Mouse (Mus musculus) megakaryocyte progenitor cell, adult 5-6 weeks (primary cell): ENCODE measurements around the gene Hmga2. TPM values are rescaled to one million over a fixed set of nuclear protein-coding genes. Genes with fewer than 3 reads are reported as not detected.

Source experiments
- ATAC-seq: replicated peaks from 2 replicates; pipeline ENCODE4 v1.8.0; 2016; ENCODE audit warnings: mild to moderate bottlenecking, moderate TSS enrichment, inconsistent platforms; ENCODE audit not compliant: poor library complexity
- total RNA-seq, 2 experiments: library from RNA; stranded (forward) in 1 of 2; stranded (reverse) in 1 of 2; fragments of 157-497, 149-512 nt in 1 of 2; fragments of 200-1000 nt in 1 of 2; gene quantifications; 2 replicates each; pipeline versions ENCODE4 v1.2.3 to v1.2.4; 2015 to 2017

The Hmga2 gene
- 2.9 and 4.3 TPM in 2 replicates for total RNA-seq (2015)
- total RNA-seq (2017) = 0.50 and 1.4 TPM in 2 replicates

DNA sequence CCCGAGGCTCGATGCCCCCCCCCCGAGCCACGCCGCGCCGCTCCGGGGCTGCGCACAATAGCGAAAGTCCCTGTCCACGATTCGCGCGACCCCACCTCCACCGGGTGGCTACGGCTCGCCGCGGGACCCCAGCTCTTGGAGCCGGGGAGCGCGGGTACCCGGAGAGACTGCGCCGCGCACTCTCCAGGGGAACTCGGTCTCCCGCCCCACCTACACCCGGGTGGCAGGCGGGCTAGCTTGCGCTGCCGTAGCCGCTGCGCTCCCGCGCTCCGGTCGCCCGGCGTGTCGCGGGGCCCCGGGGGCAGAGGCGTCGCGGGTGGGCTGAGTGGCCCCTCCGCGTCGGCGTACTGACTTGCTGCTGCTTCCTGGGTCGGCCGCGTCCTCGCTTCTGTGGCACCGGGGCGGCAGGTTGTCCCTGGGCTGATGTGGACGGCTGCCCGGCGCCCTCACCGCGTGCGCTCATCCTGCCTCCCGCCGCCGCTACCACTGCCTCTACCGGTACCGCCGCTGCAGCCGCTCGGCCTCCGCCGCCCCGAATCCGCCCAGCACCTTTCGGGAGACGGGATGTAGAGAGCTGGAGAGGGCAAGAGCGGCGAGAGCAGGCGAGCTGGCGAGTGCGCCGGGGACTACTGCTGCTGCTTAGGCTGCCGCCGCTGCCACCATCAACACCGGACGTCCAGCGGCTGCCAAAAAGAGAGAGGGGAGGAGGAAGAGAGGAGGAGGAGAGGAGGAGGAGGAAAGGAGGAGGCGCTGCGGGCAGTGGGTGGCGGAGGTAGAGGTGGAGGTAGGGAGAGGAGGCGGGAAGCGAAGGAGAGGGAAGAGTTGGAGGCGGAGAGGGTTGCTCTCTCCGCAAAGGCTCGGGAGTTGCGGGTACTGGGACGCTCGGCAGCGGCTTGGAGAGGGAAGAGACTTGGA, at the start of gene Hmga2:
Gene Hmga2, minus strand, starts transcription at position 869 of the 915 bp plus-strand sequence.
- peak; percentile 19 for ATAC-seq

DNA sequence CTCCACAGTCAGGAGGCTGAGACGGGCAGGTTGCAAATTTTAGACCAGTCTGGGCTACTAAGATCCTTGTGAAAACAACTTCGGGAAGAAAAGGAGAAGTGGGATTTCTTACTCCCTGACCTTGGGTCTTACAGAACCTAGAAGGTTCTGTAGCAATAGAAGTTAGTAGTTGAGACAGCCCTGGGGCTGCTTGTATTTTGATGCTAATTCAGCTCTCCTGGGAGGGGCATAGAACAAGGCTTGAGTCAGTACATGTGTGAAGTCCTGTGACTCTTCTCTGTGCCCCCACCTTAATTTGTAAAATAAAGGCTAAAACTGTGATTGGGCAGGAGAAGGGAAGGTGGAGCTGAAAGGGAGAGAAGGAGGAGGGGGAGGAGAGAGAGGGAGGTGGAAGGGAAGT, 46.7 kb upstream of the Hmga2 start:
- ATAC-seq = peak; percentile 71

DNA sequence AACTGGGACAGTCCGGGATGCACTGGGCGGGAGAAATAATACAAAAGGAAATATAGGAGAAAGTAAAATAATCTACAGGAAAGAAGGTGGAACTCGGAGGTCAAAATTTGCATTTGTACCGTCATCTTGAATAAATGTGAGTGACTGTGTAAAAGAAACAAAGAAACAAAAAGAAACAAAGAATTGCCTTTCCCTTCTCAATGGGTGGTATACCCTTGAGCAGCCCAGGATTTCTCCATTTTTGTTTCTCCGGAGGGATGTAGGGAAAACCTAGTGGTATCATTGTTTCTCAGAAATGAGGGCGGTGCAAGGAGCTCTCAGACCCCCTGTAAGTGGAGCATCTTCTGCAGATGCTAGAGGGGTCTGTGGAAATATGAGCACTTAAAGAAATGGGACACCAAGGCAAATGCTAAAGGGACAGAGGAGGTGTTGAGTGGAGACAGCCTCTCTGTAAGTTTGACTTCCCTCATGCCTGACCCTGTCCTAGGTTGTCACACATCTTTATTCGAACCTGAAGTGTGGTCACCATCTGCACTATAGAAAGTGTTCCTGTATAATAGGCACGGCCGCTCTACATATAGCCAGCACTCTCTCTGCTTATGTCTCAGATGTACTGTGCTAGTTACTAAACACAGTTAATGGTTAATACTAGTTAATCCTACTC, 45.8 kb upstream of the Hmga2 start:
- no peak for ATAC-seq

DNA sequence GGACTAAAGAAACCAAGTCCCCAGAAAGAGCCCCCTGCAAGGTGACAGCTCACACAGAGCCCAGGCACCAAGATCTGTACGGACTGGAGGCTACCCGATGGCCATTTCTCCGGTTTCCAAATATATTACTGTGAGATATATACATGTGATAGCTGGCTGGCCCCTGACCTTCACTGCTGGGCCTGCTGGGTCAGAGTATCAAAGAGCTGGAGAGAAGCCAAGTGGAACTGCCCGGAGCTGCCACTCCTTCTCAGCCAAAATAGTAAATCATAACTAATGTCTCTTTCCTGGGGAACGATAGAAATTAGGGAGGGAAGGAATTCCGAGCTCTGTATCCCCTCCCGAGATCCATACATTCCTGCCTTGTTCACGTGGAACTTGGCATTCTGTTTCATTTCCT, 40.0 kb upstream of the Hmga2 start:
- no peak for ATAC-seq

DNA sequence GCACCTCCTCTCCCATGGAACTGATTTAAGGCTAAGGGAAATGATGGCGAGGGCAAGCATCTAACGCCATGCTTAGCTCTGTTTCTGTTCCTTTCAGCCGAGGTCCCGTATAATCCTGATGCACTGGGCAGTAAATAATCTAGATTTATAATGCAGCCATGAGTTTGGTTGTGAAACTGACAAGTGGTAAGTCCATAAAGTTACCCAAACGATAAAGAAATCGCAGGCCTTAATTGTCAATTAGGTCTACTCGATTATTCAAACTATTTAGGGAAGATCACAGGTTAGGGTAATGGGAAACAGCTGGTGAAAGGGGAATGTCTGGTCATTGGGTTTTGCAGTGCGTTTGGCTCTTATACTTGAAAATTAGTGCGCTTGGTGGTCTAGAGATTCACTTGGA, 37.5 kb upstream of the Hmga2 start:
- no peak for ATAC-seq

DNA sequence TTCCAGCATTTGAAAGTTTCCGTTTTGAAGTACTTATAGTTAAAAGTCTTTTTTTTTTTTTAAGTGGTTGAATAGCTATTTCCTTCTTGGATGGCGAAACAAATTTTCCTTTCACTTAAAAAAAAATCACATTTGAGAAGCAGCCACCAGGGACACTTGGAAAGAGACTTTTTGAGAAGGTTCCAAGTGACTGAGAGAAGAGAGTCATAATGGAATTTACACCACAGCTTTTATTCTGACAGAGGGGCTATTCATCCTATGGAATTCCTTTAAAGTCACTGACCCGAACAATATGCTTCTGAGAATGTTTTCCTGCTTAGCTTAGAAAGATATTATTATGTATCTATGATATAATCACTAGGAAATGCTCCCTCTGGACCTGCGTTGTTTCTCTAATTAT, 36.7 kb upstream of the Hmga2 start:
- no peak for ATAC-seq

DNA sequence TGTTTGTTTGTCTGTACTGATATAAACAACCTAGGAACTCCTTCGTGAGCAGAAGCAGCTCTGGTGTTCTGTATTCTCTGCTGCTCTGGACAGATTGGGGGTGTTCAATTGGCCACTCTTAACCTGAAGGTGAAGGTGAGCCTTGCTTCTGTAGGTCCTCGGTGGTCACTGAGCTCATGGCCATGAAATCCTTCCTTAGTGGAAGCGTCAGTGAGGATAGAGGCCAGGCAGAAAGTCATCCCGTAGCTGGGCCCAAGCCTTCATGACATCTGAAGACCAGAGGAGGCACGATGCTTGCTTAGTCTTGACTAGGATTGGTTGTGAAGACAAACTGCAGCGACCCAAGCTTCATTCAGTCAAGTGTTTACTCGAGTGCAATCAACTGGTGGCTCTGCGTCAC, 35.9 kb upstream of the Hmga2 start:
- ATAC-seq = no peak

DNA sequence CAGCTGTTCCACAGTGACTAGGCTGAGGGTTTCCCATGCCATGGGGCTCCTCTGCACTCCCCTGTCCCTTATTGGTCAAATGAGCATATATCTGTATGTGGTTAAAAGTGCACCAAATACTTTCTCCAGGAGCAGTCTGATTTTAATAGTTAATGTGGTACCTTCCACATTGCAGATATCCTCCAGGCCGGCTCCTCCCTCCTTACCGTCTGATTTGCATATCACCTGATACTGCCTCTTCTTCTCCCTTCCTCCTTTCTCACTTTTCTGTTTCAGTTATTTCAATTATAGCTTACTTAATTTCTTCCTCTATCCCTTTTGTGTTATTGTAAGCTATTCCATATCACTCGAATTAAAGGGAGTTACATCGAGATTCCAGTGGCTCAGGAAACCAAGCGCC, 27.7 kb upstream of the Hmga2 start:
- 0 out of 2 replicates have a peak, but pooled peaks have one; percentile 31 for ATAC-seq

DNA sequence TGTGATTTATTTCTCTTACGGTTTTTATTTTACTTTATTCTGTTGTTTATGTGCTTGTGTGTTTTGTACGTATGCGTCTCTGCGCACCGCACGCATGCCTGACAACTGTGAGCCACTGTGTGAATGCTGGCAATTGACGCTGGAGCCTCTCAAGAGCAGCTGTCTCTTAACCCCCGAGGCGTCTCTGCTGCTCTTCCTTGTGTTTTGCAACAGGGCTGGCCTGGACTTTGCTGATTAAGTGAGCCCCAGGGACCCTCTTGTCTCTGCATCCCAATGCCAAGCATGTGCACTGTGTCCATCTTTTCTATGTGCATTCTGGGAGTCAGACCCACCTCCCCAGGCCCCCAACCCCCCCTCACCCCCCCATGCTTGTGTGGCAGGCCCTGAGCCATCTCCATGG, 24.5 kb upstream of the Hmga2 start:
- ATAC-seq = no peak

DNA sequence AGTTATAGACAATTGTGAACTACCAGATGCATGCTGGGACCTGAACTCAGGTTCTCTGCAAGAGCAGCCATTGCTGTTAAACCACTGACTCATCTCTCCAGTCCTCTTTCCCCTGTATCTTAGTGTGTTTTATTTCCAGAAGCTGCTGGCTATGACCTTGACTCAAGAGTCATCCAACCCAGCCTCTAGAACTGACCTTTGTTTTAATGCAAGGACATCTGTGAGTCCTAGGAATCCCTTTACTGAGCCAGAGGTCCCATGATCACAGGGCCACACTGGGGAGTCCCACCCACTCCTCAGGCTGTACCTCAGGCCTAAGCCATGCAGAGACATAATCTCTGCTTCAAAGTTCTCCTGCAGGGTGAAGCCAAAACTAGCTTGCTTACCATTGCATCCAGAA, 21.8 kb upstream of the Hmga2 start:
- ATAC-seq = no peak

DNA sequence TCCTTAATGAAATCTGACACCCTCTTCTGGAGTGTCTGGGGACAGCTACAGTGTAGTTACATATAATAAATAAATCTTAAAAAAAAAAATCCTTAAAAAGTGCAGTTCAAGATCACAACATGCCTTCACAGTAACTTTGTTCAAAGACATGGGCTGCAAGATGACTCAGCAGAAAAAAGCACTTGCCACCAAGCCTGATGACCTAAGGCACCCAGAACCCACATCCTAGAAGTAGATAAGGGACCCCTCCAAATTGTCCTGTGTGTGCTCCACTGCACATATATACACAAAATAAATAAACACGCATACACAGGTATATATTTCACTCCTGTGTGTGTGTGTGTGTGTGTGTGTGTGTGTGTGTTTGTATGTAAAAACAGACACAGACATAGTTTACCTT, 18.4 kb upstream of the Hmga2 start:
- ATAC-seq = 0 out of 2 replicates have a peak, but pooled peaks have one; percentile 34

DNA sequence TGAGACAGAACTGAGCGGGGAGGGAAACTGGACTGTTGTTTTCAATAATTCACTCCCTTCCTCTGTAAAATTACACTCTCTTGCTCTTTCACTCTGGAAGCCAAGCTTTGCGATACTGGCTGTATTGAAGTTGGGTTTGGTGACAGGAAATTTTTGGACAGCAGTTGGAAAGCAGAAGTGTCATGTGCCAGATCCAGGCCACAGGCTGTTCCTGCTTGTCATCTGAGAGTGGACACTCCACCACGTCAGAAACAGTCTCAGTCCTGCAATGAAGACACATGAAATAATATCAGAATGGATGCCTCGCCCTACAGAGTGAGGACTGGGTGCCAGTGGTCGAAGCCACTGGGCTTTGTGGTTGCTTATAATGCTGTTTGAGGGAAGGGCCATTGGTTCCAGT, 15.2 kb upstream of the Hmga2 start:
- ATAC-seq = peak; percentile 34; the same call in 1 of the 2 replicates

DNA sequence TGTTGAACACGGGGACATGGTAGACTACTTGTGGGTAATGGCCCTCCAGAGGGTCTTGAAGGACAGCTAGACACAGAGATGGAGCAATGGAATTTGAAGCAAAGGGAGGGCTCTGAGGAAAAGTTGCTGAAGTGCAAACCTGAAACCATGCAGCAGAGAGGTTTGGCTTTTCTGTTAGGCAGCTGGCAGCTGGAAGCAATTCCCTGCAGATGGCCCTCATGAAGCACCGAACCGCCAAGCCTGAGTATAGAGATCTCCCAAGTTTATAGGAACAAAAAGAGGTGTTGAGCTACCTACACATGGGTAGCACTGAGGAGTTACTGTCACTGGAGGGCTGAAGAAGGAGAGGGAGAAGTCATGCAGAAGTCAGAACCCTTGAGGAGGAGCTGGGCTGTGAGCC, 13.3 kb upstream of the Hmga2 start:
- no peak for ATAC-seq

DNA sequence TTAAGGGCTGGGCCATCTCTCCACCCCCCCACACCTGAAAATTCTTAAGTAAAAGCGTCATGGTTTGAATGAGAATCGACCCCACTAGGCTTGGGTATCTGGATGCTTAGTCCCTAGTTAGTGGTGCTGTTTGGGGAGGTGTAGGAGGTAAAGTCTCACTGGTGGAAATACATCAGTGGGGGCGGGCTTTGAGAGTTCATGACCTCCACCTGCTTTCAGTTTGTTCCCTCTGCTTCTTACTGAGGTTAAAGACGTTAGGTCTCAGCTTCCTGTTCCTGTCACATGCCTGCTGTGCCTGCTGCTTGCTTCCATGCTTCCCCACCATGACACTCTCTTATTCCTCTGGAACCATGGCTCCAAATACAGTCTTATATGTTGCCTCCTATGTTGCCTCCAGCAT, 12.3 kb upstream of the Hmga2 start:
- ATAC-seq = no peak

DNA sequence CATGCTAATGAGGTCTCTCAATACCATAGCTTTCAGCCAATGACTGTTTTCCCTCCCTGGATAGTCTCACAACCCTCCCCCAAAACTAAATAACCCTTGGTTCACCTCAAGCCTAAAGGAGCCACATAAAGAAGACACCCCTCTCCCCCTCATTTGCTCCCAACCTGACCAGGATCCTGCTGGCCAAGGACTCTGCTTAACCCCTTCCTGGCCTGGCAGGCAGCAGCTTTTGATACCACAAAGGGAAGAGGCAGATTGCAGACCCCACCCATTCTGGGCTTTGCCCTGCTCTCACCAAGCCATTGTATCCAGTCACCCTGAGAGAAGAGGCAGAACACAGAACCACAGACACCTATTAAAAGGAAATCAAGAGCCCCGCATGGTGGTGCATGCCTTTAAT, 11.6 kb upstream of the Hmga2 start:
- no peak for ATAC-seq

DNA sequence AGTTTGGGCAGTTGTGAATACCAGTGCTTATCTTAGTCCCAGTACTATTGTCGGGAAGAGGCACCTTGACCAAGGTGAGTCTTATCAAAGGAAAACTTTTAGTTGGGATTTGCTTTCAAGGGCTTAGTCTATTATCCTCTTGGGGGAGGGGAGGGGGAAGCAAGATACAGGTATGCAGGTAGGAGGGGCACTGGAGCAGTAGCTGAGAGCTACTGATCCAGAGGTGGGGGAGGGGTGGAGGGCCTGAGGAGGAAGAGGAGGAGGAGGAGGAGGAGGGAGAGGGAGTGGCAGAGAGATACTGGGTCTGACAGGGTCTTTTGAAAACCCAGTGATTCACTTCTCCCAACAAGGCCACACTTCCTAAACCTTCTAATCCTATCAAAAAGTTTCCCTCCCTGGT, 9.2 kb upstream of the Hmga2 start:
- ATAC-seq = no peak

DNA sequence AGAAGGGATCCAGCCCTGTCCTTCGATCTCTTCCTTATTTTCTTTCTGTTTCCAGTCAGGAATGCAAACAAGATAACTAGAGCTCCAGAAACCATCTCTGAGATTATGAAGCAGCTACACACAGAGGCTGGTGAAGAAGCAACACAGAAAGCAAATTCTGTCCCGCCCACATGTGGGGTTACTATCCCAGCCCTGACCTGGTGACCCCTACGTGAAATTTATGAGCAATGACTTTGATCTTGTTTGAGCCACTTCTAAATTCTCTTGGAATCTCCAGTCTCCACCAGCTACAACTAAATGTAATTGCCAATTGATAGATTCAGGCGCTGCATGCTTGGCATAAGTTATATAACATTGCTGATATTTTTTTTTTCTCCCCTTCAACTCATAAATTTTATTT, 7.9 kb upstream of the Hmga2 start:
- no peak for ATAC-seq

DNA sequence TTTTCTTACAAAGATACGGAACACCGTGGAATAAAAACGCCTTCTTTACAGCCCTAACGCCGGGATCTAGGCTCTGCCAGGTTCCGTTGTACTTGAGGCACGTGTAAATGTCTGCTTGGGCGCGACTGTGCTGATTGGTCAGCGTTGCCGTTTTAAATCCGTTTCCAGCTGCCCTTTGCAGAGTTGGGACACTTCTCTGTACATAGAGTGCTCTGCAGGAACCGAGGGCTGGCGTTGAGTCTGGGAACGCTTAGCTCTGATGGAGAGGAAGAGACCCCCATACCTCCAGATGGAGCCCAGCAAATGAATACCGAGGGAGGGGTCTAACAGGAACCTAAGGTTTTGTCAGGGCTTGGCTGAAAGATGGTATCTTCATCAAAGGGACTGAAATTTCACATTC, 1.9 kb upstream of the Hmga2 start:
- 0 out of 2 replicates have a peak, but pooled peaks have one; percentile 18 for ATAC-seq

DNA sequence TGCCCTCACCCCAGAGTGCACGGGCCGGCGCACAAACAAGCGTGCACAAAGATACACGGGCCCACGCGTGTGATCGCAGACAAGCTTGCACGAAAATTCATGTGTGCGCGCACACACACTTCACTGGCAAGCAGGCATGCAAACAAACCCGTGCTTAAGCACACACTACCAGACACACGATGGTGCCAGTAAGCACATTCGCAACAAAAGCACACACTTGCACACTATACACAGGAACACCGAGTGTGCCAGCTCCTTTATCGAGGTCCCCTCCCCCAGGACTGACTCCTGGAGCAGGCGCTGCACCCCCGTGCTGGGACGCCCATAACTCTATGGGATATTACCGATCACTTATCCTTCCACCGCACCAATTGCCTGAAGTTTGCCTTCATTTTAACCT, 1.2 kb upstream of the Hmga2 start:
- 0 out of 2 replicates have a peak, but pooled peaks have one; percentile 5 for ATAC-seq

DNA sequence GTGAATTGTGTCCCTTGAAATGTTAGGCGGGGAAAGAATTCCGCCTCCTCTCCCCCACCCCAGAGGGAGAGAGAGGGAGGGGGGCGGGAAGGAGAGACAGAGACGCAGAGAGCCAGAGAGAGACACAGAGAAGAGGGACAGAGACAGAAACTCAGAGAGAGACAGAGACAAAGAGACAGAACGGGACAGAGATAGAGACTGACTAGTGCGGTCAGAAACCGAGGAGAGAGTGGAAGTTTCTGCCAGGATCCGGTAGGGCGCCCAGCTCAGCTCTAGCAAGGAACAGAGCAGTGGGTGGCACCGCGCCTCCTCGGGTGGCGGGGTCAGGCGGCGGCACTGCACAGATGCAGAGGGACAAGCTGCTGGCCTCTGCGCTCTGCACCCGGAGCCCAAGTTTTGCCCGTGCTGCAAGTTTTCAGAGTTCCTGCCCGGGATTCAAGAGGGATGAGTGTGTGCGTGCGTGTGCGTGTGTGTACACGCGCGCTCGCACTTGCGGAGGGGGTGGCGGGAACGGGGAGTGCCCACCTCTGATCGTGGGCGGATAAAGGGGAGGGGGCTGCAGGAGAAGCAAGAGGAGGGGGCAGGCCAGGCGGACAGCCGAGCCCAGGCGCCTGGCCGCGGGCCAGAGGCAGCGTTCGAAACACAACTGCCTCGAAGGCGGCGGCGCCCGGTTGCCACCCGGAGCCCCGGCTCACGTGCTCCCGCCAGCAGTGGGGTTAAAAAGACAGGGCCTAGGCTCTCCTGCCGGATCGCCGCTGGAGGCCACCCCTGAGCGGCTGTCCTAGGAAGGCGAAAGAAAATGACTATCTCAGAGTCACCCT, 457 bp upstream of the Hmga2 start:
- peak; percentile 55 for ATAC-seq

DNA sequence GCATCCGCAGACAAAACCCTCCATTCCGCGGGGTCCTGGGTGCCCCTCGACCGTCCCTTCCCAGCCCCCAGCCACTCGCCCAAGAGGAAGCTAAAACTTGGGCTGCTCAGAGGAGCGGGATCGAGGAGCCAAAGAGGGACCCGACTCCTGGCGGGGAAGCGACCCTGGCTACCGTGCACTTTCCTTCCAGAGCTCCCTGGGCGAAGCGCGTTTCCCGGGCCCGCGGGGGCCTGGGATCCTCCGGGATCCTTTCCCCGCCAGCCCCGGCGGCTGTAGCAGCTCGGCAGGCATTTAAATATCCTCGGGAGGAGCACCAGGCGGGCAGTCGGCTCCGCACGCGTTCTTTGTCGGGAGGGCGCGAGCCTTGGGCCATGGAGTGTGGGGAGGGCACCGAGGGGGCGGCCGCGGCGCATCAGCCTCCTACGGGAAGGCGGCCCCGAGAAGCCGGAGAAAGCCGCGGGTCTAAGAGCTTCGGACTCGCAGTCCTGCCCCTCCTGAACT, 1.2 kb downstream of the Hmga2 start:
- no peak for ATAC-seq
